Mouse (Mus musculus) erythroblast, embryonic 14.5 days (primary cell): ENCODE results near the gene Isyna1.

Source experiments
- GATA1 ChIP-seq: IDR thresholded peaks from 2 replicates; pipeline ENCODE4 v1.6.1; 2012; ENCODE audit warnings: low read length, inconsistent platforms, mixed read lengths
- TAL1 ChIP-seq: IDR thresholded peaks from 3 replicates; pipeline ENCODE4 v1.6.1; 2012; ENCODE audit warnings: low read length, inconsistent platforms, mixed read lengths

DNA sequence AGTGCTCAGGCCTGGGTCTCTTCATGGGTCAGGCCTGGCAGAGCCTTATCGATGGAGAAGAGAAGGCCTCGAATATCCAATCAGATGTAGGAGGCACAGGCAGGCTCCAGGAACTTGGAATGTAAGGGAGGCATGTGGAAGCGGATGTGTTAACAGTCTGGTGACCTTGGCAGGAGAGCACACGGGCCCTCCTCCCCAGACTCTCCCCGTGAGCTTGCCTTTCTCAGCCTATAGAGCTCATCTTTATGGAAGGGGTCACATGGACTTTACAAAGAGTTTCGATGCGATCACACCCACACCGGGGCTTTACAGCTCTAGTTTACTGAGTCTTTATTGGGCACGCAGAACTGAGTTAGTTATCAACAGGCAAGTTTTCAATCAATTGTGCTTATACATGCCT lies 44.6 kb downstream of the Isyna1 start:
- TF ChIP-seq GATA1 (no peak), TAL1 (no peak)
